Mouse (Mus musculus): Measurements from ENCODE around the gene Tbca.

DNA sequence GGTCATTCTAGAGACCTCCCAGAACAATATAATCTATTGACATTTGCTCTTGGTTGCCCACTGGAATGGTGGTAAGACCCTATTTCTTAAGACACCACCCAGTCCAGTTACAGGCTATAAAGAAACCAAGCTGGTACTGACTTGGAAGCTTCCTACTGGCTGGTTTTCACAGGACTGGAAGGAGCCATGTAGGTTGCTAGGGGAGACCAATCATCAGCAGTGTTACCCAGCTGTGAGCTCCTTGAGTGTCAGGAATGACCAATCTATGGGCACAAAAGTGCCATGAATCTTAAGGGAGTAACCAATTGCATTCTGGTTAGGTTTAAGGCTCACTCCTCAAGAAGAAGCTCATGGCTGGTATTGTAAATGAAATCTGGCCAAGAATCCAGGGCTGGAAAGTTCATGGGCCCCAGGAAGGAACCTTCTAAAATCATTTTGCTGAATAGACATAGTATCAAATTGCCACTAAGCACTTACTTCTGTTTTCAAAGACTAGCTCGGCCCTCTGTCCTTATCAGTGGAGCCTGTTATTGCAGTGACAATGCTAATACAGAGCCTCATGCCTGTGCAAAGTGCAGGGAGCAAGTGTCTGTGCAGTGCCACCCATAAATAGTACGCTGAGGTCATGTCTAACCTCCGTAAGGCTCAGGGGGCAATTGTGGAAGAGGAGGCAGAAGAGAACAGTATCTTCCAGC lies 20.1 kb upstream of the Tbca start:
- TF ChIP-seq CTCF (IDR thresholded peaks at IDR 0.05; ENCODE audit: low read depth, low read length) (no peak), POLR2A (IDR thresholded peaks at IDR 0.05; ENCODE audit: borderline replicate concordance, low read depth, low read length) (no peak)

All from bone marrow macrophage, adult 2 months (primary cell).